Mouse (Mus musculus): ENCODE measurements at regions not wholly inside any gene's neighbourhood (a gene's known extent, or its start where the extent isn't known, plus 50 kb on each side); places are given as distances from the start of the nearest gene placed in this dataset.

DNA sequence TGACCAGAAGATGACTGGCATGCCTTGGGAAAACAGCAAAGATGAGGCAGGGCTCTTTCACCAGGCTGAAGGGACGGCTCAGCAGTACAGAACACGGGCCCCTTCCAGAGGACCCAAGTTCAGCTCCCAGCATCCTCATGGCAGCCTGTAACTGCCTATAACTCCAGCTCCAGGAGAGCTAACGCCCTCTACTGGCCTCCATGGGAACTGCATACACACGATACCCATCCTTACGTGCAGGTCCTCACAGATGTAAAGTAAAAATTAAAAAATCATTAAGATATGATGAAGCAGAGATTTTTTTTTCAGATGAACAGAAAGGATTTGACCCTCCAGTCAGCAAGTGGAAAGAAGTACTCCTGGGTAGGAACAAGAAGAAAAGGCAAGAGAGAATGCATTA lies 303.8 kb downstream of the Agtpbp1 start:
- H3K9me3 ChIP-seq (ENCODE audit: control insufficient read depth, low read length), result no peaks in the 10 kb centered on the region
- H3K27ac ChIP-seq (ENCODE audit: low read depth, low read length), result no peak overlapping the region
- no peaks in the 10 kb centered on the region for H3K36me3 ChIP-seq (ENCODE audit: control insufficient read depth, insufficient read depth, low read length)
- ATAC-seq (replicated peaks; ENCODE audit: low FRiP score), result no peak
- H3K4me1 ChIP-seq (replicated peaks; ENCODE audit: control insufficient read depth, insufficient read depth, low read length), result no peaks in the 10 kb centered on the region
- no peak overlapping the region for H3K4me3 ChIP-seq (ENCODE audit: low read depth, low read length)
- no peak for DNase-seq (ENCODE audit: low spot score)
- no peak overlapping the region for H3K9ac ChIP-seq (ENCODE audit: low read length)
- H3K27me3 ChIP-seq (ENCODE audit: control insufficient read depth, insufficient read depth, low read length), result no peaks in the 10 kb centered on the region
- 85% methylated on average over 5 of the region's 5 CpGs for WGBS
- no peak overlapping the region for H3K4me2 ChIP-seq (ENCODE audit: low read depth, low read length, severe bottlenecking)

DNA sequence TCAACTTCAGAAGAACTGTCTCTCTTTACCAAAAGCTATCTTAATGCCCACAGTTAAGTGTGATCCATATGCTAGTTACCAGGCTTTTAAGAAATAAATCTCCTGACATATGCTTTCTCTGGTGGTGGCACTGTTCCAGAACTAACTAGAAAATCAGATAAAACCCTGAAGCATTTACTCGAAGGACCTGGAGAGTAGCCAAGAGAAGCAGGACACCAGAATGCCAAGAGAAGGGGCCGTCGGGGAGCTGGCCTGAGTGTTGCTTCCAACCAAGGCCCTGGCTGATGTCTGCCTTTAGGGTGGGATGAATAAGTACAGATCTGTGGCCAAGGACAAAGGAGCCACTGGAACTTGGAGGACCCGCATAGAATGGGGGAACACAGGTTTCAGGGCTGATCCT lies 305.9 kb downstream of the Agtpbp1 start:
- 87% methylated on average over 4 of the region's 4 CpGs for WGBS
- H3K4me1 ChIP-seq (replicated peaks; ENCODE audit: control insufficient read depth, insufficient read depth, low read length), result no peaks in the 10 kb centered on the region
- H3K9ac ChIP-seq (ENCODE audit: low read length), result no peak overlapping the region
- no peak overlapping the region for H3K4me3 ChIP-seq (ENCODE audit: low read depth, low read length)
- no peak overlapping the region for H3K27ac ChIP-seq (ENCODE audit: low read depth, low read length)
- no peaks in the 10 kb centered on the region for H3K36me3 ChIP-seq (ENCODE audit: control insufficient read depth, insufficient read depth, low read length)
- ATAC-seq (replicated peaks; ENCODE audit: low FRiP score) (no peak), DNase-seq (ENCODE audit: low spot score) (no peak)
- H3K27me3 ChIP-seq (ENCODE audit: control insufficient read depth, insufficient read depth, low read length), result no peaks in the 10 kb centered on the region
- H3K4me2 ChIP-seq (ENCODE audit: low read depth, low read length, severe bottlenecking), result no peak overlapping the region
- H3K9me3 ChIP-seq (ENCODE audit: control insufficient read depth, low read length), result no peaks in the 10 kb centered on the region

DNA sequence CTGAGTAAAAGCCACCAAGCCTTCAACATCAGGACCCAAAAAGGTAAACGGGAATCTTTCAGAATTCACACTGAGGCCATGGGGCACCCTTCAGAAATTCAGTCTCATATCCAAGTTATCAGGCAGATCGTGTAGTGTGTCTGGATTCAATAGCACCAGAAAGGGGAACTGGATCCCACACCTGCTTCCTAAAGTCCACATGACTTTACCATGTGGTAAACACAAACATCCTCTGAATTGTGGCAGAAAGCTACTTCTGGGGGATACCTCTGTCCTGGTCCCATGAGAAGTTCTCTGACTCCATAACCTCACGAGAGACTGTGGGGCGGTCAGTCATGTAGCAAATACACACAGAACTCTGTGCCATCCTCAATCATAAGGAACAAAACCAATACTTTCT lies 313.4 kb downstream of the Agtpbp1 start:
- no peaks in the 10 kb centered on the region for H3K36me3 ChIP-seq (ENCODE audit: control insufficient read depth, insufficient read depth, low read length)
- no peak for DNase-seq (ENCODE audit: low spot score)
- no peaks in the 10 kb centered on the region for H3K9me3 ChIP-seq (ENCODE audit: control insufficient read depth, low read length)
- 79% methylated on average over 4 of the region's 4 CpGs for WGBS
- no peak overlapping the region for H3K4me3 ChIP-seq (ENCODE audit: low read depth, low read length)
- no peaks in the 10 kb centered on the region for H3K4me1 ChIP-seq (replicated peaks; ENCODE audit: control insufficient read depth, insufficient read depth, low read length)
- no peak for ATAC-seq (replicated peaks; ENCODE audit: low FRiP score)
- no peaks in the 10 kb centered on the region for H3K27me3 ChIP-seq (ENCODE audit: control insufficient read depth, insufficient read depth, low read length)
- no peak overlapping the region for H3K4me2 ChIP-seq (ENCODE audit: low read depth, low read length, severe bottlenecking)
- no peak overlapping the region for H3K9ac ChIP-seq (ENCODE audit: low read length)
- H3K27ac ChIP-seq (ENCODE audit: low read depth, low read length), result no peak overlapping the region

DNA sequence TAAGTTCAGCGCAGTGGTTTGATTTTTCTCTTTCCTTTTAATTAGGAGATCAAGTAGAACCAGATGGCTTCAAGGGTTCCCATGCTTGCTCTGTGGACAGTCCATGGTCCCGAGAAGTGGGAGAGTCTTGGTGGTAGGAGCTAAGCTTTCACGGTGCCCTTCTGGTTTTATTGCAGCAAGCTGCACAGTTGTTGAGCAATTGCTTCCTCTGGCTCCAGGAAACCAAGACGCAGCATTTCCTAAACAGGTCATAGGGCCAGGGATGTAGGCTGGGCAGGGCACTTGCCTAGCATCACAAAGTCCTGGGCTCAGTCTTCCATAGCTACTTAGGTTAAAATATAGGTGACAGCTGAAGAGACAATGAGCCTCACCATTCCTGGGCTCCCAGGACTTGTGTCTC lies 318.2 kb downstream of the Agtpbp1 start:
- Histone ChIP-seq H3K4me3 (ENCODE audit: low read depth, low read length) (no peak overlapping the region), H3K4me2 (ENCODE audit: low read depth, low read length, severe bottlenecking) (no peak overlapping the region), H3K9me3 (ENCODE audit: control insufficient read depth, low read length) (no peaks in the 10 kb centered on the region), H3K4me1 (replicated peaks; ENCODE audit: control insufficient read depth, insufficient read depth, low read length) (no peaks in the 10 kb centered on the region), H3K9ac (ENCODE audit: low read length) (no peak overlapping the region), H3K27me3 (ENCODE audit: control insufficient read depth, insufficient read depth, low read length) (no peaks in the 10 kb centered on the region), H3K36me3 (ENCODE audit: control insufficient read depth, insufficient read depth, low read length) (no peaks in the 10 kb centered on the region), H3K27ac (ENCODE audit: low read depth, low read length) (no peak overlapping the region)
- ATAC-seq (replicated peaks; ENCODE audit: low FRiP score), result no peak
- WGBS, result 84% methylated on average over 4 of the region's 4 CpGs
- DNase-seq (ENCODE audit: low spot score), result no peak

DNA sequence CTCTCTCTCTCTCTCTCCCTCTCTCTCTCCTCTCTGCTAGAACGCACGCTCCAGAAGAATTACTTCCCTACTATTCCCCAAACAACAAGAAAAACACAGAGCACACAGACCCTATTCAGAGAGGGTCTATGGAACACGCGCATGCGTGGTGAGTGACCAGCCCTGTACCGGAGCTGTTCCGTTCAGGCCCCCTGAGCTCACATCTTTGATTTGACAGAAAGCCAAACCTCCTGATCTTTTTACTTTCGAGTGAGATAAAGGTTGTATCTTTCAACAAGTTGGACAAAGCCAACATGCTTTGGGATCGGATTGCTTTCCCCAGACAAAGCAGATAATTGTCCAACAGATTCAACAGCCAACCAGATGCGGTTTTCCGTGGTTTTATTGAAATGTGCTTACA lies 320.9 kb downstream of the Agtpbp1 start:
- H3K9me3 ChIP-seq (ENCODE audit: control insufficient read depth, low read length), result no peaks in the 10 kb centered on the region
- H3K27ac ChIP-seq (ENCODE audit: low read depth, low read length), result no peak overlapping the region
- H3K4me2 ChIP-seq (ENCODE audit: low read depth, low read length, severe bottlenecking), result no peak overlapping the region
- H3K9ac ChIP-seq (ENCODE audit: low read length), result no peak overlapping the region
- WGBS, result 84% methylated on average over 11 of the region's 11 CpGs
- no peaks in the 10 kb centered on the region for H3K27me3 ChIP-seq (ENCODE audit: control insufficient read depth, insufficient read depth, low read length)
- H3K4me3 ChIP-seq (ENCODE audit: low read depth, low read length), result no peak overlapping the region
- H3K36me3 ChIP-seq (ENCODE audit: control insufficient read depth, insufficient read depth, low read length), result no peaks in the 10 kb centered on the region
- H3K4me1 ChIP-seq (replicated peaks; ENCODE audit: control insufficient read depth, insufficient read depth, low read length), result no peaks in the 10 kb centered on the region
- no peak for DNase-seq (ENCODE audit: low spot score)
- ATAC-seq (replicated peaks; ENCODE audit: low FRiP score), result no peak

DNA sequence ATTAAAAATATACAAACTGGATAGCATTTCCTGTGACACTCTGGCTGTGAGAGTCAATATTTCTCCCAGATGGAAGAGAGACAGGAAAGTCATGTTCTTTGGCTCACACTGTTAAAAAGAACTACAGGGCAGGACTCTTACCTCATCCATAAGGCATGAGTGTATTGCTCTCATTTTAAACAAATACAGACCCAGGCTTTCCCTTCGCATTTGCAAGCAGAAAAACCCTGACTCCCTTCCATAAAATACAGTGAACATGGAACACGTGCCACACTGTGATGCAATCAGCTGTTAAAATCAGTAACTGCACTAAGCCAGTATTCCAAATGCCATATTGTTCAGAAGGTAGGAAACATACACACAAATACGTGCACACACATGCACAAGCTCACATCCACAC lies 323.1 kb downstream of the Agtpbp1 start:
- Histone ChIP-seq H3K9ac (ENCODE audit: low read length) (no peak overlapping the region), H3K9me3 (ENCODE audit: control insufficient read depth, low read length) (no peaks in the 10 kb centered on the region), H3K36me3 (ENCODE audit: control insufficient read depth, insufficient read depth, low read length) (no peaks in the 10 kb centered on the region), H3K4me2 (ENCODE audit: low read depth, low read length, severe bottlenecking) (no peak overlapping the region), H3K27ac (ENCODE audit: low read depth, low read length) (no peak overlapping the region), H3K27me3 (ENCODE audit: control insufficient read depth, insufficient read depth, low read length) (no peaks in the 10 kb centered on the region), H3K4me3 (ENCODE audit: low read depth, low read length) (no peak overlapping the region), H3K4me1 (replicated peaks; ENCODE audit: control insufficient read depth, insufficient read depth, low read length) (peaks cover 3% of the 10 kb centered on the region; the same call in 1 of the 2 replicates)
- WGBS, result 84% methylated on average over 3 of the region's 3 CpGs
- DNase-seq (ENCODE audit: low spot score) (no peak), ATAC-seq (replicated peaks; ENCODE audit: low FRiP score) (no peak)

DNA sequence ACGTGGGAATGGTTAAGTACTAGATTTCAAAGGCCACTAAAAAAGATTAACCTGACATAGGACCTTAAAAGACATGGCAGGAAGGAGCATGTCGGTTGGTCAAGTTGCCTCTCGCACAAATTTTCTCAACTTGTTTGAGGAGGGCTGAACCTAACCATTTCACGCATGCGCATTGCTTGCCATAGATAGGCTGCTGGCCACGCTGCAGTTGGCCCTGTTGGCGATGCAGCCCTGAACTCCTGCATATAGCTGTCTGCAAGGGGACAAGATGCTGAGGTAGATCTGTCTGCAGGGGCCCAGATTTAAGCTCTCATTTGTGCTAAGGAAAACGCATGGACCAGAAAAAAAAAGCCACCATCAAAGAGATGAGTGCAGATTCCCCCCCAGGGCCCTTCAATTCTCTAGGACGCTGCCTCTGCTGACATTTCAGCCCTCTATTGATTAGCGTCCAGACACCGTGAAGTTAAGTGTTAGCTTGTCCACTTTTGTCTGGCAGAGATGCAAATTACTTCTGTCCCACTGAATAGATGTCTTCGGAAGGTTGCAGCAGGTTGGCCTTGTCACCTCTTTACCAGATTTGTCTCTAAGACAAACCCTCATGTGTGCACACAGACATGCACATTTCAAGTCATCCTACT lies 329.1 kb downstream of the Agtpbp1 start:
- Histone ChIP-seq H3K36me3 (ENCODE audit: control insufficient read depth, insufficient read depth, low read length) (no peaks in the 10 kb centered on the region), H3K4me1 (replicated peaks; ENCODE audit: control insufficient read depth, insufficient read depth, low read length) (peaks cover 10% of the 10 kb centered on the region; the same call in 1 of the 2 replicates), H3K27me3 (ENCODE audit: control insufficient read depth, insufficient read depth, low read length) (no peaks in the 10 kb centered on the region), H3K4me3 (ENCODE audit: low read depth, low read length) (no peak overlapping the region), H3K27ac (ENCODE audit: low read depth, low read length) (no peak overlapping the region), H3K4me2 (ENCODE audit: low read depth, low read length, severe bottlenecking) (no peak overlapping the region), H3K9me3 (ENCODE audit: control insufficient read depth, low read length) (no peaks in the 10 kb centered on the region), H3K9ac (ENCODE audit: low read length) (no peak overlapping the region)
- DNase-seq (ENCODE audit: low spot score) (no peak), ATAC-seq (replicated peaks; ENCODE audit: low FRiP score) (no peak)
- 58% methylated on average over 12 of the region's 12 CpGs for WGBS

DNA sequence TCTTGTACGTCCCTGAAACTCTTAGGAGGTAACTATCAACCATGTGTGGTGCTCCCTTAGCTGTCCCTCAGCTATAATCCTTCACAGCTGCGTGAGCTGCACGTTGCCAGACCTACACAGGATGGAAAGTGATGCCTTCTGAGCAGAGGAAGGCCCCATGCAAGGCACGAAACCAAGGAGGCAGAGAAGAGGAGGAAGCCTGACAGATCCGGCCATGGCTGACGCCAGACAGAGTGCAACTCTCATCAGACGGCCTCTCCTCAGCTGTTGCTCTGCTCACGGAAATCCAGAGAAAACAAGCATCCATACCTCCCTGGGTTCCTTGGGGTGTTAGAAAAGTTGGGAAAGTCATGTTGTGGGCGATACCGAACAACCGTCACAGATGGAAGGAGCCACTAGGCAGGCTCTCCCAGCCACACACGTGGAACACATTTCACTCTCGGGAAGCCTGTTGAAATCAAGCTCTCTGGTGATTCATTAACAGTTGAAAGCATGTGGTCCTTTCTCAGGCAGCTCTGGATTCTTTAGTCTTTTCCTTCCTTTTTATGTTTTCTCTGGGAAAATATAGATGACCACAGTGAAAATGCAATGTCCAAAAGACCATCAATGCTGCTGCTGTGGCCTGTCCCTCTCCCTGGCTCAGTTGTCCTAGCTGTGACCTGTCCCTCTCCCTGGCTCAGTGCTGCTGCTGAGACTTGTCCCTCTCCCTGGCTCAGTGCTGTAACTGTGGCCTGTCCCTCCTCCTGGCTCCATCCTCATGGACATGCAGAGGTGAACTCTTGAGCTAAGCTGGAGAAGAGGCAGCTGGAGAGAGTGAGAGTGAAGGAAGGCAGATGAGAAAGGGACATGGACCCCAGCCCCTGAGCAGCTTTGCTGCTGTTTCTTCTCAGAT lies 331.1 kb downstream of the Agtpbp1 start:
- Histone ChIP-seq H3K4me3 (ENCODE audit: low read depth, low read length) (no peak overlapping the region), H3K27ac (ENCODE audit: low read depth, low read length) (no peak overlapping the region), H3K4me2 (ENCODE audit: low read depth, low read length, severe bottlenecking) (no peak overlapping the region), H3K36me3 (ENCODE audit: control insufficient read depth, insufficient read depth, low read length) (no peaks in the 10 kb centered on the region), H3K27me3 (ENCODE audit: control insufficient read depth, insufficient read depth, low read length) (no peaks in the 10 kb centered on the region), H3K4me1 (replicated peaks; ENCODE audit: control insufficient read depth, insufficient read depth, low read length) (peaks cover 10% of the 10 kb centered on the region; the same call in 1 of the 2 replicates), H3K9ac (ENCODE audit: low read length) (no peak overlapping the region), H3K9me3 (ENCODE audit: control insufficient read depth, low read length) (no peaks in the 10 kb centered on the region)
- no peak for ATAC-seq (replicated peaks; ENCODE audit: low FRiP score)
- 79% methylated on average over 13 of the region's 13 CpGs for WGBS
- DNase-seq (ENCODE audit: low spot score), result no peak

All from forebrain, embryonic 11.5 days (tissue).